ENCODE assay signal across 9 mouse cellular contexts in the genomic region with DNA sequence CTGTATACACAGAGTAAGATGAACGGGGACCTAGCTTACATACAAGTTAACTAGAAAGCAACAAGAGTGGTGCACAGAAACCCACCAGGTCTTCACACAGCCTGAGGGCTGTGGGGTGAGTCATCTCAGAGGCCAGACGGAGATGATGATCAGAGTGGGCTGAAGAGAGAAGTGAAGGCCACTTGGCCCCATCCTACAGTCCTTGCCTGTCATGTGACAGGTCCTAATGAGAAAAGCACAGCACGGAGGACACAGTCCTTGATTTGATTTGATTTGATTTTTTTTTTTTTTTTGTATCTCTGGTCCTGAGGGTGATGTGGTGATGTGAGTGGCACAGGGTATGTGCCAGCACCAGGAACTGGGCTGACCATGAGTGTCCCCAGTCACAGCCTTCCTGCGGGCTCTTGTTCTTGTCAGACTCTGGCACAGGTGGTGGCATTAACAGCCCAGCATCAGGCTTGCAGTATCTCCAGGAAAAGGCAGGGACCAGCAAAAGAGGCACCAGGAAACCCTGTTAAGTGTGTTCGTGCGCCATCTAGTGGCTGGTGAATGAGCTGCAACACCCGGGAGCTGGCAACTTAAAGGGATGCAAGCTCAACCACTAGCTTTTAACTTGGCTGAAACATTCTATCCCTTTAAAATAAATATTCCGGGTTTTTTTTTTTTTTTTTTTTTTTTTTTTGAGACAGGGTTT. TPM values are rescaled to one million over a fixed set of nuclear protein-coding genes. Genes with fewer than 3 reads are reported as not detected.
DNase-seq lines count a peak whose midpoint lies in the region; ATAC-seq and TF ChIP-seq lines count a peak whose summit lies in the region.
"Had no signal": no experiment of that assay in that cellular context is flagged by ENCODE, and none has a peak within 500 bp of the region (broad histone marks: within the 10 kb centered on the region; RNA-seq: fewer than 3 reads in every experiment).

No protein-coding gene starts in this region.

- H3K9ac ChIP-seq in forebrain, postnatal 0 days: no peak overlapping the region
- H3K9ac ChIP-seq in hindbrain, embryonic 13.5 days: no peak overlapping the region
- H3K9ac ChIP-seq: neural tube, embryonic 12.5 days had no signal

- no peaks in the 10 kb centered on the region for H3K27me3 ChIP-seq in forebrain, postnatal 0 days (ENCODE audit: insufficient read depth, low read length)
- no peaks in the 10 kb centered on the region for H3K27me3 ChIP-seq in hindbrain, embryonic 13.5 days
- H3K27me3 ChIP-seq: neural tube, embryonic 12.5 days had no signal

- peak; percentile 92 for DNase-seq in R1 (ENCODE audit: low read depth, low spot score)
- DNase-seq in cerebellum, adult 11-12 months: peak; percentile 89
- DNase-seq in forebrain, postnatal 0 days: peak; percentile 94
- DNase-seq in layer of hippocampus, postnatal 36 days: peak; percentile 85 to 87
- peak; percentile 92 for DNase-seq in right cerebral cortex, postnatal 4 days
- peak; percentile 75 for DNase-seq in yolk sac, embryonic 10.5 days (ENCODE audit: low spot score)

- peak; percentile 78 for ATAC-seq in forebrain, postnatal 0 days
- ATAC-seq in hindbrain, embryonic 13.5 days (ENCODE audit: low FRiP score): peak; percentile 51
- ATAC-seq in megakaryocyte-erythroid progenitor cell, adult 5-6 weeks (replicated peaks; ENCODE audit: low FRiP score, low TSS enrichment, poor library complexity, severe bottlenecking): peak; percentile 63

- no peak overlapping the region for H3K4me2 ChIP-seq in forebrain, postnatal 0 days (ENCODE audit: low read depth)
- H3K4me2 ChIP-seq in hindbrain, embryonic 13.5 days: no peak overlapping the region
- H3K4me2 ChIP-seq: neural tube, embryonic 12.5 days had no signal

- no peak overlapping the region for H3K4me3 ChIP-seq in forebrain, postnatal 0 days (ENCODE audit: low read depth, low read length)
- no peak overlapping the region for H3K4me3 ChIP-seq in hindbrain, embryonic 13.5 days
- H3K4me3 ChIP-seq: neural tube, embryonic 12.5 days had no signal

- H3K4me1 ChIP-seq in forebrain, postnatal 0 days (ENCODE audit: insufficient read depth): no peaks in the 10 kb centered on the region
- peaks cover 2% of the 10 kb centered on the region; the same call in 1 of the 2 replicates for H3K4me1 ChIP-seq in hindbrain, embryonic 13.5 days (replicated peaks)
- H3K4me1 ChIP-seq: neural tube, embryonic 12.5 days had no signal

- H3K9me3 ChIP-seq in forebrain, postnatal 0 days (ENCODE audit: low read length): no peaks in the 10 kb centered on the region
- H3K9me3 ChIP-seq in hindbrain, embryonic 13.5 days: no peaks in the 10 kb centered on the region
- H3K9me3 ChIP-seq: neural tube, embryonic 12.5 days had no signal

- peak; percentile 91 for TF ChIP-seq CTCF in forebrain, postnatal 0 days (IDR thresholded peaks at IDR 0.05; ENCODE audit: low read depth)

- H3K36me3 ChIP-seq in forebrain, postnatal 0 days (ENCODE audit: insufficient read depth): peaks cover 65% of the 10 kb centered on the region
- H3K36me3 ChIP-seq in hindbrain, embryonic 13.5 days: peaks cover 75% of the 10 kb centered on the region

- WGBS in forebrain, postnatal 0 days: 39% methylated on average over 8 of the region's 8 CpGs
- WGBS in hindbrain, embryonic 13.5 days: 41% methylated on average over 8 of the region's 8 CpGs

- H3K27ac ChIP-seq in forebrain, postnatal 0 days (ENCODE audit: low read depth, low read length): no peak overlapping the region
- H3K27ac ChIP-seq in hindbrain, embryonic 13.5 days: no peak overlapping the region
- H3K27ac ChIP-seq: neural tube, embryonic 12.5 days had no signal

RNA-seq across cellular contexts. Expression of gene Txn2, which starts 11.8 kb away (rescaled TPM):
- 35.8 and 36.5 TPM in 2 replicates for total RNA-seq in forebrain, postnatal 0 days (2014; rRNA removed)
- polyA plus RNA-seq in forebrain, postnatal 0 days (2015; fragmentation: Nextera tagmentation; extraction: Ambion mirVana): 200 and 227 TPM in 2 replicates
- polyA plus RNA-seq in hindbrain, embryonic 13.5 days (2015; fragmentation: Nextera tagmentation; extraction: Ambion mirVana): 214 and 218 TPM in 2 replicates
- 100 to 1,000 TPM; 125 to 135 TPM for total RNA-seq in layer of hippocampus, postnatal 36 days (2021)
- 335 and 427 TPM in 2 replicates for total RNA-seq in megakaryocyte-erythroid progenitor cell, adult 5-6 weeks (2014; fragmentation: Nextera tagmentation)
- total RNA-seq in megakaryocyte-erythroid progenitor cell, adult 5-6 weeks (2017): 80.6 and 101 TPM in 2 replicates

RNA-seq across cellular contexts. Expression of gene Foxred2, which starts 39.5 kb away (rescaled TPM):
- 24.5 and 26.9 TPM in 2 replicates for total RNA-seq in forebrain, postnatal 0 days (2014; rRNA removed)
- 9.4 and 10.6 TPM in 2 replicates for polyA plus RNA-seq in forebrain, postnatal 0 days (2015; fragmentation: Nextera tagmentation; extraction: Ambion mirVana)
- 6.2 and 7.4 TPM in 2 replicates for polyA plus RNA-seq in hindbrain, embryonic 13.5 days (2015; fragmentation: Nextera tagmentation; extraction: Ambion mirVana)
- total RNA-seq in layer of hippocampus, postnatal 36 days (2021): 10 to 100 TPM; 10.5 to 11.8 TPM
- total RNA-seq in megakaryocyte-erythroid progenitor cell, adult 5-6 weeks (2014; fragmentation: Nextera tagmentation): 8.0 and 9.6 TPM in 2 replicates
- 5.4 and 9.3 TPM in 2 replicates for total RNA-seq in megakaryocyte-erythroid progenitor cell, adult 5-6 weeks (2017)

RNA-seq across cellular contexts. Expression of gene Eif3d, which starts 53.6 kb away (rescaled TPM):
- 165 and 167 TPM in 2 replicates for total RNA-seq in forebrain, postnatal 0 days (2014; rRNA removed)
- polyA plus RNA-seq in forebrain, postnatal 0 days (2015; fragmentation: Nextera tagmentation; extraction: Ambion mirVana): 130 and 165 TPM in 2 replicates
- 184 and 191 TPM in 2 replicates for polyA plus RNA-seq in hindbrain, embryonic 13.5 days (2015; fragmentation: Nextera tagmentation; extraction: Ambion mirVana)
- 100 to 1,000 TPM in 1 of 2 experiments, 10 to 100 TPM in 1; 96.9 to 102 TPM for total RNA-seq in layer of hippocampus, postnatal 36 days (2021)
- 308 and 313 TPM in 2 replicates for total RNA-seq in megakaryocyte-erythroid progenitor cell, adult 5-6 weeks (2014; fragmentation: Nextera tagmentation)
- total RNA-seq in megakaryocyte-erythroid progenitor cell, adult 5-6 weeks (2017): 315 and 357 TPM in 2 replicates
